Mouse (Mus musculus) cerebellum, postnatal 25 days (tissue): ENCODE measurements around the gene 3100002H09Rik.

Experiments used
- DNase-seq, 2 experiments: peaks; one replicate each; pipeline ENCODE4 v3.0.0; 2021; ENCODE audit warnings: mixed read lengths in 2 of 2

3100002H09Rik gene

GRCm38 (mm10) chr4:124614189-124614588 lies 3.6 kb upstream of the 3100002H09Rik start:
- DNase-seq = no peak

GRCm38 (mm10) chr4:124611768-124612167 lies 1.2 kb upstream of the 3100002H09Rik start:
- no peak for DNase-seq

GRCm38 (mm10) chr4:124610066-124610465 lies 537 bp downstream of the 3100002H09Rik start:
- no peak for DNase-seq

GRCm38 (mm10) chr4:124607166-124607565 lies 3.4 kb downstream of the 3100002H09Rik start:
- DNase-seq = peak; percentile 48 to 58

- DNase-seq = no peak
These were observed 4.4 kb downstream of the 3100002H09Rik start for GRCm38 (mm10) chr4:124606180-124606579.

GRCm38 (mm10) chr4:124605255-124605654 lies 5.3 kb downstream of the 3100002H09Rik start:
- no peak for DNase-seq

GRCm38 (mm10) chr4:124603712-124604111 lies 6.9 kb downstream of the 3100002H09Rik start:
- DNase-seq = no peak

- no peak for DNase-seq
These were observed 14.7 kb downstream of the 3100002H09Rik start for GRCm38 (mm10) chr4:124595929-124596328.

- DNase-seq = peak; percentile 21 to 42
These were observed 15.7 kb downstream of the 3100002H09Rik start for GRCm38 (mm10) chr4:124594933-124595332.

GRCm38 (mm10) chr4:124593691-124594090 lies 16.9 kb downstream of the 3100002H09Rik start:
- no peak for DNase-seq

- DNase-seq = no peak
These were observed 17.4 kb downstream of the 3100002H09Rik start for GRCm38 (mm10) chr4:124593210-124593609.

- no peak for DNase-seq
These were observed 18.4 kb downstream of the 3100002H09Rik start for GRCm38 (mm10) chr4:124592241-124592640.

GRCm38 (mm10) chr4:124580695-124581094 lies 29.9 kb downstream of the 3100002H09Rik start:
- DNase-seq = no peak

- DNase-seq = no peak
These were observed 34.6 kb downstream of the 3100002H09Rik start for GRCm38 (mm10) chr4:124575955-124576445.

GRCm38 (mm10) chr4:124575269-124575954 lies 35.2 kb downstream of the 3100002H09Rik start:
- peak; percentile 27 to 41 for DNase-seq

GRCm38 (mm10) chr4:124573586-124573985 lies 37.0 kb downstream of the 3100002H09Rik start:
- no peak for DNase-seq

GRCm38 (mm10) chr4:124570977-124571376 lies 39.6 kb downstream of the 3100002H09Rik start:
- peak in 1 of 2 experiments; percentile 21 for DNase-seq

GRCm38 (mm10) chr4:124569661-124570060 lies 40.9 kb downstream of the 3100002H09Rik start:
- no peak for DNase-seq

GRCm38 (mm10) chr4:124563371-124563770 lies 47.2 kb downstream of the 3100002H09Rik start:
- DNase-seq = no peak

GRCm38 (mm10) chr4:124562721-124563120 lies 47.9 kb downstream of the 3100002H09Rik start:
- peak; percentile 38 to 49 for DNase-seq
